Mouse (Mus musculus): ENCODE measurements at regions not wholly inside any gene's neighbourhood (a gene's known extent, or its start where the extent isn't known, plus 50 kb on each side); places are given as distances from the start of the nearest gene placed in this dataset.

DNA sequence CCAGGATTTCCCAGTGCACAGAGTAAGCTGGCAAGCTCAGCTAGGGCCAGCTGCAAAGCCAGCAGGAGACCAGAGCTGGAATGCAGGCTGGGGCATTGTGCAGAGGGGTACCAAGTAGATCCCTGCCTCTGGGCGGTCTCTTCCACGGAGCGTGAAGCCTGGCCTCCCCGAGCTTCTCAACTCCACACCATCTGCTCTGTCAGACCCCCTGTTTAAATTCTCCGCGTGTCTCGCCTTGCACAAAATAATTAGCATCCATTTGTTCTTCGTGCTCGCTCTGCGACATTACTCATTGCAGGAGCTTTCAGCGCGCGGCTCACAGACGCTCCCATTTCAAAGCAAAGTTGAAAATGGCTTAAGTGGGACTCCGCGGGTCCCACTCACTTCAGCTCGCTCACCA lies 209.3 kb upstream of the Nlrp1b start:
- ATAC-seq (ENCODE audit: low FRiP score): peak; percentile 87
- Histone ChIP-seq H3K4me1 (ENCODE audit: control insufficient read depth, insufficient read depth, low read length) (peaks cover 11% of the 10 kb centered on the region; the same call in 1 of the 2 replicates), H3K9ac (ENCODE audit: low read length) (peak overlapping the region; percentile 26), H3K27me3 (ENCODE audit: control insufficient read depth, insufficient read depth, low read length) (no peaks in the 10 kb centered on the region), H3K4me3 (ENCODE audit: low read depth, low read length) (peak overlapping the region; percentile 12; the same call in 1 of the 2 replicates), H3K36me3 (ENCODE audit: control insufficient read depth, insufficient read depth, low read length) (no peaks in the 10 kb centered on the region), H3K9me3 (ENCODE audit: control insufficient read depth, low read length) (no peaks in the 10 kb centered on the region), H3K27ac (ENCODE audit: low read depth, low read length) (peak overlapping the region; percentile 2; the same call in 1 of the 2 replicates), H3K4me2 (peak overlapping the region; percentile 35)
- DNase-seq (ENCODE audit: low spot score, missing footprints): peak; percentile 92
- WGBS: 2% methylated on average over 17 of the region's 17 CpGs

DNA sequence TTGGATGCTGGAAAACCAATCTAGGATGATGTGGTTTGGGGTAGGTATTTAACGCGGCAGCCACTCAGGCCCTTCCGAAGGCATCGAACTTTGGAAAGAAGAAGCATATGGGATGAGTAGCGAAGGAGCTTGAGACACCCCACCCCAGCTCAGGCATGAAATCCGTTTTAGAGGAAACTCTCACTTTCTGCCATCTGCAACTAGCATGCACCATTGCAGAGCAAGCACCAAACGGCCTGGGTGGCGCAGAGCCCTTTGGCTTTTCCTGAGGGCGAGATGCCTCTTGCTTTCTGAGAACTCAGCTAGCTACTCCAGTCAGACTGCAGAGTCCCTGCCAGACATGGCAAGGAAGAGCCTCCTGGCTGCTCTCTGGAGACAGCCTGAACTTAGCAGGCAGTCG lies 209.9 kb upstream of the Nlrp1b start:
- 56% methylated on average over 10 of the region's 10 CpGs for WGBS

DNA sequence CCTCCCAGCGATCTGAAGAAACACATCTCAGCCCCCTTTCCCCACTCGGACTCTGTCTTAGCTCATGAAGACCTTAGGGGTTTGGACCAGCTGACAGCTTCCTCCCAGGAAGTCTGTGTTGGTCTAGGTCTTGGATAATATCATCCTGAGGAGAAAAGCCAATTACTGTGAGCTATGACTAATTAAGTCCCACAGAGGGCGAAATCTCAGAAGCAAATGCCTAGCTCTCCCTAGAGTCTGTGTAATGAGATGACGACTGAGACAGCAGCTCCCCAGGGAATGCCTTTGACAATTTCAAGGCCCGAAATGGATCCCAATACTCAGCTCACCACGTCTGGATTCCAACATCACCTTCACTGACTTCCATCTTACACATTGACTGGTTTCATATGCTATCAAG lies 213.5 kb upstream of the Nlrp1b start:
- no peak overlapping the region for H3K27ac ChIP-seq (ENCODE audit: low read depth, low read length)
- ATAC-seq (ENCODE audit: low FRiP score) (no peak), DNase-seq (ENCODE audit: low spot score, missing footprints) (peak; percentile 73)
- H3K4me3 ChIP-seq (ENCODE audit: low read depth, low read length): no peak overlapping the region
- H3K4me2 ChIP-seq: no peak overlapping the region
- H3K9ac ChIP-seq (ENCODE audit: low read length): no peak overlapping the region
- 50% methylated on average over 6 of the region's 6 CpGs for WGBS
- H3K9me3 ChIP-seq (ENCODE audit: control insufficient read depth, low read length): no peaks in the 10 kb centered on the region
- peaks cover 8% of the 10 kb centered on the region; the same call in 1 of the 2 replicates for H3K4me1 ChIP-seq (ENCODE audit: control insufficient read depth, insufficient read depth, low read length)
- no peaks in the 10 kb centered on the region for H3K36me3 ChIP-seq (ENCODE audit: control insufficient read depth, insufficient read depth, low read length)
- no peaks in the 10 kb centered on the region for H3K27me3 ChIP-seq (ENCODE audit: control insufficient read depth, insufficient read depth, low read length)

More for the DNA sequence above, 209.9 kb upstream of the Nlrp1b start:
- no peak for ATAC-seq (ENCODE audit: low FRiP score)
- H3K9ac ChIP-seq (ENCODE audit: low read length): no peak overlapping the region; the same call in 1 of the 2 replicates
- H3K36me3 ChIP-seq (ENCODE audit: control insufficient read depth, insufficient read depth, low read length): no peaks in the 10 kb centered on the region
- H3K27ac ChIP-seq (ENCODE audit: low read depth, low read length): peak overlapping the region; percentile 2; the same call in 1 of the 2 replicates
- H3K4me2 ChIP-seq: peak overlapping the region; percentile 35; the same call in 1 of the 2 replicates
- H3K9me3 ChIP-seq (ENCODE audit: control insufficient read depth, low read length): no peaks in the 10 kb centered on the region
- no peak overlapping the region for H3K4me3 ChIP-seq (ENCODE audit: low read depth, low read length)
- peaks cover 11% of the 10 kb centered on the region; the same call in 1 of the 2 replicates for H3K4me1 ChIP-seq (ENCODE audit: control insufficient read depth, insufficient read depth, low read length)
- peak; percentile 89 for DNase-seq (ENCODE audit: low spot score, missing footprints)
- no peaks in the 10 kb centered on the region for H3K27me3 ChIP-seq (ENCODE audit: control insufficient read depth, insufficient read depth, low read length)

DNA sequence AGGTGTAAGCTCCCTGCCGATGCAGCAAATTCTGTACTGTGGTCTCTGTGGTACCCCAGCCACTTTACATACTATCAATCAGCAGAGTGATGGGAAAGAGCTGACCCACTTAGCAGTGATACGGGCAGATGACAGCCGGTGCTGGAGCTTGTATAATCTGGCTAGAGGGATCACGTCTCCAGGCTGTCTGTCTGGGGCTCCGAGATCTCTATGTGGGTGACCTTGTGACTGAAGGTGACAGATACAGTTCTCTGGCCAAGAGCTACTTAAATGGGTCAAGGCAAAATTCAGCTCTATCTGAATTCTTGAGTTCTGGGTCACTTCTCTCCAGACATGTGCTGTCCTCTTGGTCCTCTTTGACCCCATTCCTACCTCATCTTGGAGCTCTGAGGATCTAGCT lies 216.1 kb upstream of the Nlrp1b start:
- Histone ChIP-seq H3K27ac (ENCODE audit: low read depth, low read length) (no peak overlapping the region), H3K9me3 (ENCODE audit: control insufficient read depth, low read length) (no peaks in the 10 kb centered on the region), H3K4me3 (ENCODE audit: low read depth, low read length) (no peak overlapping the region), H3K36me3 (ENCODE audit: control insufficient read depth, insufficient read depth, low read length) (no peaks in the 10 kb centered on the region), H3K9ac (ENCODE audit: low read length) (no peak overlapping the region), H3K4me2 (no peak overlapping the region), H3K4me1 (ENCODE audit: control insufficient read depth, insufficient read depth, low read length) (no peaks in the 10 kb centered on the region), H3K27me3 (ENCODE audit: control insufficient read depth, insufficient read depth, low read length) (no peaks in the 10 kb centered on the region)
- ATAC-seq (ENCODE audit: low FRiP score): no peak
- peak; percentile 8 for DNase-seq (ENCODE audit: low spot score, missing footprints)
- 83% methylated on average over 5 of the region's 5 CpGs for WGBS

DNA sequence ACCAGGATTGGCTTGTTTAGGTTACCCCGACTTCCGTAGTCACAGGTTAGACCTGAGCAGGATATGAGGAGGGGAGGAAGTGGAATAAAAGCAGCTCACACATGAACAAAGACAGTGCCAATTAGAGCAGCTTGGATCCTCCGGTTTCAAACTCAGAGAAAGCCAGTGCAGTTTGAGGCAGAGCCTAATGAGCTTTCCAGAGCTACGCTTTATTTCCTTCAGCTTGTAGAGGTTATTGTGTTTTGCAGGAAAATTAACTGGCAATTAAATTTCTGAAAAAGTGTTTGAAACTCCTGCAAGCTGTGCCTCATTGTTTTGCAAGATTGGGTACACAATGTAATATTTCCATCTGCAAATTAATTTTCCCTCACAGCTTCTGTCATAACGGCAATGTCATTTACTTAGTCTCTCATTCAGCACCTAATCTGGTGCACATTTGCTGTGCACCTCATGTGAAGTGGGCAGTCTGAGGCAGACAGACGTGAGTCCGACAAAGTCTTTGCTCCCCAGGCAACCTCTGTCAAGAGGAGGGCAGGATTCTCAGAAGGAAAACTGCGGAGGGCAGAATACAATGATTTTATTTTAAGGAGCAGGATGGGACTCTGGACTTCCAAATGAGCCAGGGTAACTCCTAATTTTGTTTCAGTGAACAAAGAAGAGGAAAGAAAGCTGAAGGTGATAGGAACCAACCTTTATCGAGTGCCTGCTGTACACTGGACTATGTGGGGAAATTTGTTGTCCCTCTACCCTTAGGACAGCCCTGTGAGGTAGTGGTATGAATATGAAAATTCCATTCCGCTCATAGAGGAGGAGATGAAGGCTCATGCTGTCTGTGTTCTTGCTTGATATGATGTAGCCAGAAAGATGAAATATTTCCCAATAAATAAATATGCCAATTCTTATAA lies 217.6 kb upstream of the Nlrp1b start:
- H3K4me1 ChIP-seq (ENCODE audit: control insufficient read depth, insufficient read depth, low read length): no peaks in the 10 kb centered on the region
- no peaks in the 10 kb centered on the region for H3K36me3 ChIP-seq (ENCODE audit: control insufficient read depth, insufficient read depth, low read length)
- H3K4me2 ChIP-seq: no peak overlapping the region
- H3K27ac ChIP-seq (ENCODE audit: low read depth, low read length): no peak overlapping the region
- no peaks in the 10 kb centered on the region for H3K27me3 ChIP-seq (ENCODE audit: control insufficient read depth, insufficient read depth, low read length)
- H3K9me3 ChIP-seq (ENCODE audit: control insufficient read depth, low read length): no peaks in the 10 kb centered on the region
- ATAC-seq (ENCODE audit: low FRiP score): no peak
- H3K4me3 ChIP-seq (ENCODE audit: low read depth, low read length): no peak overlapping the region
- WGBS: 72% methylated on average over 10 of the region's 10 CpGs
- no peak overlapping the region for H3K9ac ChIP-seq (ENCODE audit: low read length)
- peak; percentile 76 for DNase-seq (ENCODE audit: low spot score, missing footprints)

DNA sequence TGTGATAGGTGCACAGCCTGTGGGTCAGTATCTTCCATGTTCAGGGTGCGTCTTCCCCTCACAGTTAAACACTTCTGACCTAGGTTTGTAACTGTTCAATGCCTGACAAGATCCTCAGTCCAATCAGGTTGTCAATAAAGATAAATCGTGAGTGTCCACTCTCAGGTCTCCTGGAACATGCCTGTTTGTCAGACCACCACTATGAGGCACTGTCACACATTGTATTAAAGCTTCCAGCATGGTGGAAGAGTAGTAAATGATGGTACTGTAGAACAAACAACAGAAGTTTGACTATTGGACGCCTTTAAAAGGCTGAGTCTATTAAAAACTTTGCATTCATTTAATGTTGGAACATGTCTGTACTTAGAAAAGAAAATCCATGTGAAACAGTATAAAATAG lies 249.6 kb upstream of the Nlrp1b start:
- Histone ChIP-seq H3K4me2 (no peak overlapping the region), H3K4me1 (ENCODE audit: control insufficient read depth, insufficient read depth, low read length) (no peaks in the 10 kb centered on the region), H3K36me3 (ENCODE audit: control insufficient read depth, insufficient read depth, low read length) (no peaks in the 10 kb centered on the region), H3K27ac (ENCODE audit: low read depth, low read length) (no peak overlapping the region), H3K9ac (ENCODE audit: low read length) (no peak overlapping the region), H3K4me3 (ENCODE audit: low read depth, low read length) (no peak overlapping the region), H3K9me3 (ENCODE audit: control insufficient read depth, low read length) (no peaks in the 10 kb centered on the region), H3K27me3 (ENCODE audit: control insufficient read depth, insufficient read depth, low read length) (no peaks in the 10 kb centered on the region)
- DNase-seq (ENCODE audit: low spot score, missing footprints) (no peak), ATAC-seq (ENCODE audit: low FRiP score) (no peak)
- 70% methylated on average over 3 of the region's 3 CpGs for WGBS

DNA sequence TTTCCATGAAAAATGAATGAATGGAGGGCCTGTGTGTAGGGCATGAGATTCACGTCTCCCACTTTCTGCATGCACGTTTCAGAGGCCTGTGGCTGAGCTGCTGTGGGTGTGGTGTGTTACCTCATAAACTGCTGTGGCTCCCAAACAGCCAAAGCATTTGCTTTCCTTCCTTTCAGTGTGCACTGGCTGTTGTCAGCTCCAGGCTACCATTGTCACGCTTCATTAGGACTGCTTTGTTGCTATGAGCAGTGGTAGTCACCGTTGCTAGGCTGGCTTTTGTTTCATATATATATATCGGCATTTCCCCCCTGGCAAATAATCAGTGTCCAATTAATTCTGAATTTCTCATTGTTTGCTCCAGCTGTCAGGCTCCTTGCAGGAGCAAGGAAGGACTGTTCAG lies 251.9 kb upstream of the Wscd1 start:
- no peaks in the 10 kb centered on the region for H3K27me3 ChIP-seq (ENCODE audit: control insufficient read depth, insufficient read depth, low read length)
- 27% methylated on average over 5 of the region's 5 CpGs for WGBS
- no peaks in the 10 kb centered on the region for H3K9me3 ChIP-seq (ENCODE audit: control insufficient read depth, low read length)
- H3K4me1 ChIP-seq (ENCODE audit: control insufficient read depth, insufficient read depth, low read length): 0 out of 2 replicates have a peak, but pooled peaks cover 5% of the 10 kb centered on the region
- H3K9ac ChIP-seq (ENCODE audit: low read length): no peak overlapping the region
- ATAC-seq (ENCODE audit: low FRiP score): peak; percentile 83
- no peaks in the 10 kb centered on the region for H3K36me3 ChIP-seq (ENCODE audit: control insufficient read depth, insufficient read depth, low read length)
- H3K27ac ChIP-seq (ENCODE audit: low read depth, low read length): no peak overlapping the region
- H3K4me2 ChIP-seq: no peak overlapping the region
- H3K4me3 ChIP-seq (ENCODE audit: low read depth, low read length): no peak overlapping the region
- peak; percentile 85 for DNase-seq (ENCODE audit: low spot score, missing footprints)

DNA sequence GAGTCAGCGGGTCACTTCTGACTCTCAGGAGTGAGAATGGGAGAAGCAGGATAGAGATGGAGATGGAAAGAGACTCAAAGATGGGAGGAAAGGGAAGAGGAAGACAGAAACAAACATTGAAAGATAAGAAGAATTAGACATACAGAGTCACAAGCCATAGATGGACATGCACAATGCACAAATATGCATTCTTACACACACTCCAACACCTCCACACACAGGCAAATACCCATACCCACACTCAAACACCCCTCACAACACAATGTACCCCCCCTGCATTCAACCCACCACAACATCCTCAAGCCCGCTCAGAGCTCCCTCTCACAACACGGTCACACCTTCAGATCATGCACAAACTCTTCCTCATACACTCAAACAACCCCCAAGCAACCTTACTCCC lies 251.4 kb upstream of the Wscd1 start:
- Histone ChIP-seq H3K27me3 (ENCODE audit: control insufficient read depth, insufficient read depth, low read length) (no peaks in the 10 kb centered on the region), H3K4me1 (ENCODE audit: control insufficient read depth, insufficient read depth, low read length) (0 out of 2 replicates have a peak, but pooled peaks cover 5% of the 10 kb centered on the region), H3K9ac (ENCODE audit: low read length) (no peak overlapping the region), H3K27ac (ENCODE audit: low read depth, low read length) (no peak overlapping the region), H3K4me3 (ENCODE audit: low read depth, low read length) (no peak overlapping the region), H3K4me2 (no peak overlapping the region), H3K9me3 (ENCODE audit: control insufficient read depth, low read length) (no peaks in the 10 kb centered on the region), H3K36me3 (ENCODE audit: control insufficient read depth, insufficient read depth, low read length) (no peaks in the 10 kb centered on the region)
- ATAC-seq (ENCODE audit: low FRiP score) (no peak), DNase-seq (ENCODE audit: low spot score, missing footprints) (peak; percentile 85)
- WGBS: 64% methylated on average over 3 of the region's 3 CpGs

DNA sequence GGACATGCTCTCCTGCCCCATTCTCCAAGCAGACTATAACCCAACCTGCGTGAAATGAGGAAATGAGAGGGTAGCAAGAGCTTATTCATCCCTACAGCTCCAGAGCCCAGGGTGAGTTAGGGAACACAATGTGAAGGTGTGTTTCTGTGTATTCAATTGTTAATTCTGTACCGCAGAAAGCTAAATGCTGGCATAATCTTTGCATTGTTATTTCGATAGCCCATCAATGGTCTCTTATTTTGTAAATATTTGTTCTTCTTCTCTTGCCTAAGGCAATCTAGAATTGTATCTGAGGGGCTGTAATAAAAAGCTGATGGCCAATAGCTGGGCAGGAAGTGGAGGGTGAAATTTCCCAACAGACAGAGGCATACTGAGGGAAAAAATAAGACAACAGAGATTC lies 247.6 kb upstream of the Wscd1 start:
- 79% methylated on average over 3 of the region's 3 CpGs for WGBS
- Histone ChIP-seq H3K27ac (ENCODE audit: low read depth, low read length) (no peak overlapping the region), H3K9ac (ENCODE audit: low read length) (no peak overlapping the region), H3K4me2 (no peak overlapping the region), H3K27me3 (ENCODE audit: control insufficient read depth, insufficient read depth, low read length) (no peaks in the 10 kb centered on the region), H3K4me3 (ENCODE audit: low read depth, low read length) (no peak overlapping the region), H3K4me1 (ENCODE audit: control insufficient read depth, insufficient read depth, low read length) (0 out of 2 replicates have a peak, but pooled peaks cover 5% of the 10 kb centered on the region), H3K9me3 (ENCODE audit: control insufficient read depth, low read length) (no peaks in the 10 kb centered on the region), H3K36me3 (ENCODE audit: control insufficient read depth, insufficient read depth, low read length) (no peaks in the 10 kb centered on the region)
- DNase-seq (ENCODE audit: low spot score, missing footprints) (no peak), ATAC-seq (ENCODE audit: low FRiP score) (no peak)
